Mouse (Mus musculus) bone marrow, adult 2 months (tissue): Measurements from ENCODE around the gene Cyfip2. TPM values are rescaled to one million over a fixed set of nuclear protein-coding genes. Genes with fewer than 3 reads are reported as not detected.

Experiments used
- H3K27ac ChIP-seq: fragments of 200-500 bp; 2 replicates; pipeline ENCODE4 v1.5.1; 2012; ENCODE audit warnings: low read depth, mild to moderate bottlenecking, control low read depth, inconsistent platforms, low read length; ENCODE audit not compliant: control insufficient read depth, poor library complexity, insufficient read depth
- H3K4me1 ChIP-seq: fragments of 200-500 bp; 2 replicates; pipeline ENCODE4 v1.6.1; 2011; ENCODE audit warnings: low read length; ENCODE audit not compliant: control insufficient read depth, insufficient read depth
- H3K4me3 ChIP-seq: fragments of 200-500 bp; replicated peaks from 2 replicates; pipeline ENCODE3; 2011; ENCODE audit warnings: mild to moderate bottlenecking, low read depth, low read length, control low read depth; ENCODE audit not compliant: control insufficient read depth
- CTCF ChIP-seq: fragments of 200-500 bp; IDR thresholded peaks from 2 replicates; pipeline ENCODE4 v1.5.1; 2011; ENCODE audit warnings: low read length, control low read depth; ENCODE audit not compliant: control insufficient read depth, insufficient read depth
- POLR2A ChIP-seq: fragments of 200-500 bp; IDR thresholded peaks from 2 replicates; pipeline ENCODE4 v1.6.1; 2011; ENCODE audit warnings: low read depth, mild to moderate bottlenecking, control low read depth, low read length, borderline replicate concordance; ENCODE audit not compliant: control insufficient read depth
- WGBS: fragments of 180-500 bp; shearing (Covaris S2); methylation state at CpG from one replicate; pipeline ENCODE4 v1.1.7; 2018; 5-methylcytosine and 5-hydroxymethylcytosine counted together
- polyA plus RNA-seq: library from polyadenylated mRNA; stranded (reverse); fragments of >200 nt; gene quantifications from 2 replicates; pipeline ENCODE4 v1.2.4, GENCODE M21; 2011; ENCODE audit warnings: low replicate concordance; ENCODE audit not compliant: missing spikeins, insufficient read depth, insufficient read length

The Cyfip2 gene
- polyA plus RNA-seq, 1 experiment = 32.6 TPM

DNA sequence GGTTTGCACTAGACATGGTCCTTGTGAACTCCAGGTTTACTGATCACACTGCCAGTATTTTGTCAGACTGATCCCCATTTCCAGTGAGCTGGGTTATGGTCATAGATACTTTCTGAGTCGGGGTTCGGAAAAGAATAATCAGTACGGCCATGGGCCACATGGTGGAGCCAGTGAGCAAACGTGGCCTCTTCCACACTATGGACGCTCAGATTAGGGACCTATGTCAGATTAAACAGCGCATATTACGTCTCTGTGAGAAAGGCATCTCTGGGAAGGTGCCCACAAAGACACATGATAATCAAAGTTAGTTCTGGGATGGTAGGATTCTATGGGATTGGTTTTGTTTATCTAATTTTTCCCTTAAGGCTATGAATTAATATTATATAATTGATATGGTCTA is 43.7 kb downstream of the Cyfip2 start:
- TF ChIP-seq CTCF (peak; percentile 80), POLR2A (no peak)
- H3K4me3 ChIP-seq = no peak overlapping the region
- 27% methylated on average over 7 of the region's 7 CpGs for WGBS

DNA sequence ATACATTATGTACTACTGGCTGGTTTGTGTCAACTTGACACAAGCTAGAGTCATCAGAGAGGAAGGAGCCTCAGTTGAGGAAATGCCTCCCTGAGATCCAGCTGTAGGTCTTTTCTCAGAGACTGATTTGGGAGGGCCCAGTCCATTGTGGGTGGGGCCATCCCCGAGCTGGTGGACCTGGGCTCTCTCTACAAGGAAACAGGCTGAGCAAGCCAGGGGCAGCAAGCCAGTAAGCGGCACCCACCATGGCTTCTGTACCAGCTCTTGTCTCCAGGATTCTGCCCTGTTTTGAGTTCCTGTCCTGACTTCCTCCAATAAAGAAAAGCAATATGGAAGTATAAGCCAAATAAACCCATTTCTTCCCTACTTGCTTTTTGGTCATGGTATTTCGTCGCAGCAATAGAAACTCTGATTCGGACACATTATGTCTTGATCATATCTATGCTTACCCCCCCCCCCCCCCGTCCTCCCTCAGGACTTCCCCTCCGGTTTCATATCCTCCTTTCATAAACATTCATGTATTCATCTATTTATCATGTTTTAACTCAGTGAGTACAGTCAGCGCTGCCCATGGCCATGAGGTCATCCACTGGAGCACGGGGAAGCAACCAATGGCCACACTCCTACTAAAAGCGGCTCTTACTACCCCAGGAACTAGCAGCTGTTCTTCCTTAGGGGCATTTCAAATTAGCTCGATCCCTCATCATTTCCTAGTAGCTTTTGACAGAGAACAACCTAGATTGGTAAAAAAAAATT is 47.5 kb downstream of the Cyfip2 start:
- H3K4me3 ChIP-seq = no peak overlapping the region
- 67% methylated on average over 11 of the region's 11 CpGs for WGBS

More for the DNA sequence above, 43.7 kb downstream of the Cyfip2 start:
- no peaks in the 10 kb centered on the region for H3K4me1 ChIP-seq
- H3K27ac ChIP-seq = no peak overlapping the region

DNA sequence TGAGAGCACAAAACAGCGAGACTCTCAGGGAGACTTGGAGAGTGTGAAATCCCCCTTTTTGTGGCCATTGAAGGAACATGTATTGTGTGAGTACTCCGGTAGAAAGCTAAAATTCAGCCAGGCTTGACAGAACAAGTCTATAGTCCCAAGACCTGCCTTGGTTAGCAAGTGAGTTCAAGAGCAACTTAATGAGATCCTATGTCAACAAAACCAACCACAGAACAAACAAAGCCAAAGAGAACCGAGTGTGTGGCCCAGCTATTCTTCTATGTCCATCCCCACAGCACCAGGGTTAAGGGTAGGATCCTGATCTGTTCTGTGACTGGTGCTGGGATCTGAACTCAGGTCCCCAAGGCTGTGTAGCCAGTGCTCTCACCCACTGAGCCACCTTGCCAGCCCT is 48.1 kb downstream of the Cyfip2 start:
- Histone ChIP-seq H3K27ac (no peak overlapping the region), H3K4me1 (no peaks in the 10 kb centered on the region), H3K4me3 (no peak overlapping the region)
- WGBS = 87% methylated on average over 3 of the region's 3 CpGs
- TF ChIP-seq CTCF (no peak), POLR2A (no peak)

More for the DNA sequence above, 47.5 kb downstream of the Cyfip2 start:
- Histone ChIP-seq H3K4me1 (no peaks in the 10 kb centered on the region), H3K27ac (no peak overlapping the region)
- TF ChIP-seq CTCF (no peak), POLR2A (no peak)

DNA sequence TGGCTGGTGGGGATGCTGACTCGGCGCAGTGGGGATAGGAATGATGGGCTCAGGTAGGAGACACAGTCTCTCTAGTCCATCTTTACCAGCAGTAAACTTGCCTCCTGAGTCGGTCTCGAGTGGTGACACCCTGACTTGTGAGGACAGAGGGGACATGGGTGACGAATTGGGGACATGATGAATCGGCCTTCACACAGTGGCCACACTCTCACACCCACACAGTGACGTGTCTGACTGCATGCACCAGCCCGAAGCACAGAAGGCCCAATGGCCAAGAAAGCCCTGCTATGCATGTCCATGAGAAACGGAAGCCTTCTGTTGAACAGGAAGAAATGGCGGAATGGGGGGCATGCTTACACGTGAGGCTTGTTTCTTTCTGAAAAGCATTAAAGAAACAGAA is 49.4 kb downstream of the Cyfip2 start:
- Histone ChIP-seq H3K4me1 (no peaks in the 10 kb centered on the region), H3K27ac (no peak overlapping the region), H3K4me3 (no peak overlapping the region)
- WGBS = 89% methylated on average over 11 of the region's 11 CpGs
- TF ChIP-seq POLR2A (no peak), CTCF (no peak)

DNA sequence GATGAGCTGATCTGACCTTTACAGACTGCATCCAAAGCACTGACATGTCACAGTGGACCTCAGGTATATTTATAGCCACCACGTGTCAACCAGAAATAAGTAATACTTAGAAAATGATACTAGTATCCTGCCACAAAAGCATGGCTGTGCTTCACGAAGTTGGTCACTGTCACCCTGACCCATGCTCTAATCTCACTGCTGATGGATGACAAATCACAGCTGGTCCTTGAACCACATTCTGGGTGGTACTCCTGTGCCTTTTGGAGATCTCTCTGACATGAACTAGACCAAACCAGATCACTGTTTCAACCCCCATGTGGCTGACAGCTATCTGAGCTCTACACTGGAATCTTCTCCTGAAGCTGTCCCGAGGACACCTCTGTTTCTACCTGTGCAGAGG is 49.8 kb downstream of the Cyfip2 start:
- no peaks in the 10 kb centered on the region for H3K4me1 ChIP-seq
- no peak overlapping the region for H3K27ac ChIP-seq
- H3K4me3 ChIP-seq = no peak overlapping the region
- 80% methylated on average over 3 of the region's 3 CpGs for WGBS
- TF ChIP-seq CTCF (no peak), POLR2A (no peak)

DNA sequence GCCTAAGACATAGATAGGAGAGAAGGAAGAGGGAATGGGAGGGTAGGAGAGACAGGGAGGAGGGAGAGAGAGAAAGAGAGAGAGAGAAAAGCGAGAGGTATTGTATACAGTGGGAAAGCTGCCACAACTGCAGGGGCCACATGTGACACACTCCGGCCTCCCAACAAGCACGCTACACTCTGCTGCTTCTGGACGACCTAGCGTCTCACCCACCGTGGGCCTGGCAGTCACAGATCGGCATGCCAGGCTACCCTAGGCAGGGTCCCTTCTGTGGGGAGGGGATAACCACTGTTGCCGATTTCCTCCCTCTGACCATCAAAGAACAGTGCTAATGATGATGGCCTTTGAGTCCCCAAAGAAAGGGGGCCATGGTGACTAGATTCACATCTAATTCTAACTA is 53.9 kb downstream of the Cyfip2 start:
- Histone ChIP-seq H3K4me3 (no peak overlapping the region), H3K4me1 (no peaks in the 10 kb centered on the region), H3K27ac (no peak overlapping the region)
- WGBS = 89% methylated on average over 8 of the region's 8 CpGs
- TF ChIP-seq POLR2A = no peak
- TF ChIP-seq CTCF = no peak

DNA sequence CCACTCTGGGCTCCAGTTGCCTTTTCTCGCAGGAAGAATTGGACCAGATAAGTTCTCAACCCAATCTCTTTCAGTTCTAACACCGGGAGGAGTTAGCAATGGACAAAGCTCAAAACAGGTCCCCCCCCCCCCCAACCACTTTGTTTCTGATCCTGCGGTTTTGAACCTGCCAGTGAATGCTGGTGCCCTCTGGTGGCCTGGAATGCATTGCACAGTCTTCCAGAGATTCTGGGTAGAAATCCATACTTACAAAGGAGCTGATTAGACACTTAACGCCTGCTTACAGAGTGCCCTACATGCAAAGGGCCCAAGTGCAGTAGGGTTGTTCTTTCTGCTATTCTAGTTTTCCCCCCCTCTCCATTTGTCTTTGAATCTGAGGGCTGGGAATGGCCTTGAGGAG is 54.5 kb downstream of the Cyfip2 start:
- no peak overlapping the region for H3K4me3 ChIP-seq
- 80% methylated on average over 4 of the region's 4 CpGs for WGBS
- TF ChIP-seq POLR2A (no peak), CTCF (peak; percentile 36)

DNA sequence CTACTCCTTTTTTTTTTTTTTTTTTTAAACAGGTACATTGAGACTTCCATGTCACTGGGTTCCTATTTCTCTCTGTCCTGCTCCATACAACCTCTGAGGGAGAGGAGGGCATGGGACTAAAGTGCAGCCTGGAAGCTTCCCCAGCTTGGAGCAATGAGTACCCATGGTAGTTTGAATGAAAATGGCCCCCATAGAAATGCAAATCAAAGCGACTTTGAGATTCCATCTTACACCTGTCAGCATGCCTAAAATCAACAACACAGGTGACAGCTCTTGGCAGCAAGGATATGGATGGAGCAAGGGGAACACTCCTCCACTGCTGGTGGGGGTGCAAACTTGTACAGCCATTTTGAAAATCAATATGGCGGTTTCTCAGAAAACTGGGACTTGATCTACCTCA is 57.4 kb downstream of the Cyfip2 start:
- Histone ChIP-seq H3K27ac (no peak overlapping the region), H3K4me3 (no peak overlapping the region), H3K4me1 (no peaks in the 10 kb centered on the region)
- 85% methylated on average over 2 of the region's 2 CpGs for WGBS
- no peak for TF ChIP-seq POLR2A
- no peak for TF ChIP-seq CTCF

More for the DNA sequence above, 54.5 kb downstream of the Cyfip2 start:
- Histone ChIP-seq H3K27ac (no peak overlapping the region), H3K4me1 (no peaks in the 10 kb centered on the region)
